Mouse (Mus musculus): Measurements from ENCODE around the gene Med9. TPM values are rescaled to one million over a fixed set of nuclear protein-coding genes. Genes with fewer than 3 reads are reported as not detected.

The Med9 gene
- polyA plus RNA-seq, 2 experiments: 21.7 to 34.6 TPM

DNA sequence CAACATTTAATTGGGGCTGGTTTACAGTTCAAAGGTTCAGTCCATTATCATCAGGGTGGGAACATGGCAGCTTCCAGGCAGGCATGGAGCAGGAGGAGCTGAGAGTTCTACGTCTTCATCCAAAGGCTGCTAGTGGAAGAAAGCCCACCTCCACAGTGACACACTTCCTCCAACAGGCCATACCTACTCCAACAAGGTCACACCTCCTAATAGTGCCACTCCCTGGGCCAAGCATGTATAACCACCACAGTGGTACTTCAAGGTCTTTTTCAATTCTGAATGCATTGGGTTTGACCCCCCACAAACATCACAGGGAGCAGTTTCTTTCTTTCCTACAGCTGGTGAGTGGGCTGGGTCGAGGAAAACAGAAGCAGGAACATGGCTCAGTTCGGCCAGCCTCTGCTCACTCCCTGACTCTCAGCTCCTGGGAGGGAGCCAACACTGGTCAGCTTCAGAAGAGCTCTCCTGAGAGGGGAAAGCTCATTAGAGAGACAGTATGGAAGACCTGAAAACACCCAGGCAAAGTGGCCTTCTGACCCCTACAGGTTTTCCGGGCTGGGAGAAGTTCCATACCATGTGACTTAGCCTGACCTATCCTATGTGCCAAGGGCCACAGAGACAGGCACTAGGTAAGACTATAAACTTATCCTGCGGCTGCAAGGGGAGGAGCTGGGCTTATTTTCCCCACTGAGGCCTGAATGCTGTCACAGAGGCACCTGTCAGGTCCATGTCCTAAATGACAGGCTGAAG, 53.4 kb downstream of the Med9 start:
- no peak for TF ChIP-seq POLR2A (IDR thresholded peaks at IDR 0.05; ENCODE audit: borderline replicate concordance, extremely low read depth, insufficient read depth, insufficient read length)
- H3K9ac ChIP-seq (ENCODE audit: low read depth, low read length, severe bottlenecking): no peak overlapping the region
- no peaks in the 10 kb centered on the region for H3K4me1 ChIP-seq (ENCODE audit: control insufficient read depth, insufficient read depth, low read length)
- ATAC-seq (ENCODE audit: low FRiP score, low read depth) (no peak), DNase-seq (ENCODE audit: low spot score) (no peak)
- H3K4me3 ChIP-seq (replicated peaks; ENCODE audit: low read length): no peak overlapping the region
- no peaks in the 10 kb centered on the region for H3K36me3 ChIP-seq (ENCODE audit: control insufficient read depth, insufficient read depth, low read length)
- 70% methylated on average over 5 of the region's 5 CpGs for WGBS
- no peaks in the 10 kb centered on the region for H3K9me3 ChIP-seq (ENCODE audit: control insufficient read depth, low read length)
- H3K27me3 ChIP-seq (ENCODE audit: control insufficient read depth, insufficient read depth, low read length): no peaks in the 10 kb centered on the region
- no peak overlapping the region for H3K4me2 ChIP-seq (replicated peaks; ENCODE audit: low read depth, low read length, severe bottlenecking)
- no peak overlapping the region for H3K27ac ChIP-seq (replicated peaks; ENCODE audit: low read depth, low read length)

- no peak overlapping the region for H3K4me3 ChIP-seq (replicated peaks; ENCODE audit: low read length)
- no peak for TF ChIP-seq POLR2A (IDR thresholded peaks at IDR 0.05; ENCODE audit: borderline replicate concordance, extremely low read depth, insufficient read depth, insufficient read length)
Measured at GRCm38 (mm10) chr11:60003811-60004210, 55.8 kb downstream of the Med9 start.

GRCm38 (mm10) chr11:60004716-60005115, 56.7 kb downstream of the Med9 start:
- no peak for TF ChIP-seq POLR2A (IDR thresholded peaks at IDR 0.05; ENCODE audit: borderline replicate concordance, extremely low read depth, insufficient read depth, insufficient read length)
- Histone ChIP-seq H3K9ac (ENCODE audit: low read depth, low read length, severe bottlenecking) (no peak overlapping the region), H3K4me3 (replicated peaks; ENCODE audit: low read length) (no peak overlapping the region), H3K27ac (replicated peaks; ENCODE audit: low read depth, low read length) (no peak overlapping the region), H3K36me3 (ENCODE audit: control insufficient read depth, insufficient read depth, low read length) (no peaks in the 10 kb centered on the region), H3K9me3 (ENCODE audit: control insufficient read depth, low read length) (no peaks in the 10 kb centered on the region), H3K27me3 (ENCODE audit: control insufficient read depth, insufficient read depth, low read length) (no peaks in the 10 kb centered on the region), H3K4me2 (replicated peaks; ENCODE audit: low read depth, low read length, severe bottlenecking) (no peak overlapping the region), H3K4me1 (ENCODE audit: control insufficient read depth, insufficient read depth, low read length) (no peaks in the 10 kb centered on the region)
- DNase-seq (ENCODE audit: low spot score) (no peak), ATAC-seq (ENCODE audit: low FRiP score, low read depth) (no peak)
- WGBS: 86% methylated on average over 6 of the region's 6 CpGs

More at GRCm38 (mm10) chr11:60003811-60004210, 55.8 kb downstream of the Med9 start:
- Histone ChIP-seq H3K9ac (ENCODE audit: low read depth, low read length, severe bottlenecking) (no peak overlapping the region), H3K36me3 (ENCODE audit: control insufficient read depth, insufficient read depth, low read length) (no peaks in the 10 kb centered on the region), H3K4me1 (ENCODE audit: control insufficient read depth, insufficient read depth, low read length) (no peaks in the 10 kb centered on the region), H3K27me3 (ENCODE audit: control insufficient read depth, insufficient read depth, low read length) (no peaks in the 10 kb centered on the region), H3K9me3 (ENCODE audit: control insufficient read depth, low read length) (no peaks in the 10 kb centered on the region), H3K27ac (replicated peaks; ENCODE audit: low read depth, low read length) (no peak overlapping the region), H3K4me2 (replicated peaks; ENCODE audit: low read depth, low read length, severe bottlenecking) (no peak overlapping the region)
- 85% methylated on average over 8 of the region's 8 CpGs for WGBS
- ATAC-seq (ENCODE audit: low FRiP score, low read depth) (no peak), DNase-seq (ENCODE audit: low spot score) (no peak)

- no peaks in the 10 kb centered on the region for H3K4me1 ChIP-seq (ENCODE audit: control insufficient read depth, insufficient read depth, low read length)
- no peak overlapping the region for H3K4me2 ChIP-seq (replicated peaks; ENCODE audit: low read depth, low read length, severe bottlenecking)
- no peak overlapping the region for H3K27ac ChIP-seq (replicated peaks; ENCODE audit: low read depth, low read length)
- TF ChIP-seq POLR2A (IDR thresholded peaks at IDR 0.05; ENCODE audit: borderline replicate concordance, extremely low read depth, insufficient read depth, insufficient read length): no peak
- no peaks in the 10 kb centered on the region for H3K36me3 ChIP-seq (ENCODE audit: control insufficient read depth, insufficient read depth, low read length)
- no peak overlapping the region for H3K9ac ChIP-seq (ENCODE audit: low read depth, low read length, severe bottlenecking)
- no peaks in the 10 kb centered on the region for H3K27me3 ChIP-seq (ENCODE audit: control insufficient read depth, insufficient read depth, low read length)
- DNase-seq (ENCODE audit: low spot score) (no peak), ATAC-seq (ENCODE audit: low FRiP score, low read depth) (no peak)
- no peak overlapping the region for H3K4me3 ChIP-seq (replicated peaks; ENCODE audit: low read length)
- WGBS: 66% methylated on average over 3 of the region's 3 CpGs
- H3K9me3 ChIP-seq (ENCODE audit: control insufficient read depth, low read length): no peaks in the 10 kb centered on the region
Measured at GRCm38 (mm10) chr11:60005866-60006265, 57.9 kb downstream of the Med9 start.

DNA sequence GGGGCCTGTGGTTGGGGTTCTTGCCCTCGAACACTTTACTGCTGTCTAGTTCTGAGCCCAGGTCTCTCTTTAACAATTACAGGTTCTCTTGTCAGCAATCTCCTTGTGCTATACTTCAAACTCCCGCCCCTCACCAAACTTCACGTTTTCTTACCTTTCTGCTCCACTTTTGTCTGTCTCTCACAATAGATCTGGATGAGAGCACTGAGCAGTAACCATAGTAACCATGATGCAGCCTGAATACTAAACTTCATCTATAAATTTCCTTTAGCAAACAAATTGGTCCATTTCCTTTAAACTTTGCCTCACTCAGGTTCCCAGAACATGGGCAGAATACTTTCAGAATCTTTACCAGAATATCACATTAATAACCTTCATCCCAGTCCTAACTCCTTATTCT, 61.4 kb downstream of the Med9 start:
- Histone ChIP-seq H3K4me3 (replicated peaks; ENCODE audit: low read length) (no peak overlapping the region), H3K9ac (ENCODE audit: low read depth, low read length, severe bottlenecking) (no peak overlapping the region), H3K27ac (replicated peaks; ENCODE audit: low read depth, low read length) (no peak overlapping the region), H3K36me3 (ENCODE audit: control insufficient read depth, insufficient read depth, low read length) (no peaks in the 10 kb centered on the region), H3K9me3 (ENCODE audit: control insufficient read depth, low read length) (no peaks in the 10 kb centered on the region), H3K27me3 (ENCODE audit: control insufficient read depth, insufficient read depth, low read length) (no peaks in the 10 kb centered on the region), H3K4me2 (replicated peaks; ENCODE audit: low read depth, low read length, severe bottlenecking) (no peak overlapping the region), H3K4me1 (ENCODE audit: control insufficient read depth, insufficient read depth, low read length) (no peaks in the 10 kb centered on the region)
- DNase-seq (ENCODE audit: low spot score) (no peak), ATAC-seq (ENCODE audit: low FRiP score, low read depth) (no peak)
- WGBS: 77% methylated on average over 3 of the region's 3 CpGs
- TF ChIP-seq POLR2A (IDR thresholded peaks at IDR 0.05; ENCODE audit: borderline replicate concordance, extremely low read depth, insufficient read depth, insufficient read length): no peak

All from limb, embryonic 14.5 days (tissue).